ENCODE assay signal across 18 mouse cellular contexts in the genomic region with DNA sequence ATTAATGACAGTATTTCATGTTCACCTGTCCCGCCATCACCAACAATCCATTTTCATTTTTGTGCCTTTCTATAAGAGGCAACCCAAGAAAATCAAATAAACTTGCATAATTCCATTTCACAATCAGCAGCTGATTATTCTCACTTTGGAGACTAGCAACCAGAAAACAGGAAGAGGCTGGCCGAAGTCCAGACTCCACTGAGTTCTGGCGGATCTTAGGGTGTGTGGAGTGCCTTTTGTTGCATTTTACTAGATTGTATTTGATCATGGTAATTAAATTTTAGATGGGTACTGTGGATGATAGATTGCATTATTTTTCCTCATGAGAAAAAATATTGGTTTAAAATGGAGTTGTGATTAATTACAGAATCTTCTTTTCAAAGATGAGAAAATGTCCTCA.
DNase-seq lines count a peak whose midpoint lies in the region; ATAC-seq lines count a peak whose summit lies in the region.
"Had no signal": no experiment of that assay in that cellular context is flagged by ENCODE, and none has a peak within 500 bp of the region (broad histone marks: within the 10 kb centered on the region; RNA-seq: fewer than 3 reads in every experiment).

No protein-coding gene starts in this region.

- no peak overlapping the region for H3K4me2 ChIP-seq in hindbrain, embryonic 14.5 days (replicated peaks)
- H3K4me2 ChIP-seq in hindbrain, embryonic 11.5 days (replicated peaks; ENCODE audit: low read depth, low read length) = no peak overlapping the region
- H3K4me2 ChIP-seq: lung, embryonic 15.5 days; stomach, embryonic 15.5 days had no signal

- no peak overlapping the region for H3K4me3 ChIP-seq in hindbrain, embryonic 14.5 days (replicated peaks; ENCODE audit: low read length)
- no peak overlapping the region for H3K4me3 ChIP-seq in hindbrain, embryonic 11.5 days (ENCODE audit: low read depth, low read length)
- H3K4me3 ChIP-seq: embryonic facial prominence, embryonic 10.5 days; lung, embryonic 15.5 days; stomach, embryonic 15.5 days had no signal

- WGBS in hindbrain, embryonic 14.5 days = 67% methylated on average over 3 of the region's 3 CpGs
- WGBS in hindbrain, embryonic 11.5 days = 88% methylated on average over 3 of the region's 3 CpGs

- peak; percentile 46; the same call in 1 of the 2 replicates for ATAC-seq in hindbrain, embryonic 14.5 days (ENCODE audit: low FRiP score)
- ATAC-seq in hindbrain, embryonic 11.5 days (ENCODE audit: low FRiP score) = no peak
- ATAC-seq: intestine, embryonic 16.5 days had no signal

- no peak for DNase-seq in hindbrain, embryonic 14.5 days (ENCODE audit: low spot score)
- no peak for DNase-seq in hindbrain, embryonic 11.5 days (ENCODE audit: low spot score)
- peak; percentile 3 to 50 for DNase-seq in layer of hippocampus, adult 18-20 months (ENCODE audit: low spot score in 2 of 2)
- DNase-seq in layer of hippocampus, adult 9-10 months (ENCODE audit: low spot score) = no peak
- peak; percentile 42 to 53 for DNase-seq in right cerebral cortex, postnatal 10 days (ENCODE audit: low spot score in 2 of 2)
- no peak for DNase-seq in right cerebral cortex, postnatal 14 days
- DNase-seq in telencephalon, adult 2 months (ENCODE audit: low read depth, low spot score) = peak; percentile 16
- DNase-seq in gastrocnemius, postnatal 4 days (ENCODE audit: low spot score in 2 of 2) = no peak
- DNase-seq: adrenal gland, adult 2 months; cerebellum, adult 11 months; gastrocnemius, postnatal 36 days; kidney, postnatal 36 days; lung, postnatal 4 days had no signal

- H3K27ac ChIP-seq in hindbrain, embryonic 14.5 days = no peak overlapping the region
- H3K27ac ChIP-seq in hindbrain, embryonic 11.5 days (ENCODE audit: low read depth, low read length) = no peak overlapping the region
- H3K27ac ChIP-seq: embryonic facial prominence, embryonic 10.5 days; liver, embryonic 14.5 days; lung, embryonic 15.5 days; stomach, embryonic 15.5 days had no signal

- no peaks in the 10 kb centered on the region for H3K27me3 ChIP-seq in hindbrain, embryonic 14.5 days (ENCODE audit: control insufficient read depth, insufficient read depth, low read length)
- no peaks in the 10 kb centered on the region for H3K27me3 ChIP-seq in hindbrain, embryonic 11.5 days (ENCODE audit: control insufficient read depth, insufficient read depth, low read length)
- H3K27me3 ChIP-seq: lung, embryonic 15.5 days; stomach, embryonic 15.5 days had no signal

- no peaks in the 10 kb centered on the region for H3K9me3 ChIP-seq in hindbrain, embryonic 14.5 days (ENCODE audit: control insufficient read depth, low read length)
- no peaks in the 10 kb centered on the region for H3K9me3 ChIP-seq in hindbrain, embryonic 11.5 days (ENCODE audit: control insufficient read depth, low read length)
- H3K9me3 ChIP-seq: embryonic facial prominence, embryonic 10.5 days; lung, embryonic 15.5 days; stomach, embryonic 15.5 days had no signal

- 0 out of 2 replicates have a peak, but pooled peaks cover 3% of the 10 kb centered on the region for H3K4me1 ChIP-seq in hindbrain, embryonic 14.5 days (replicated peaks; ENCODE audit: control insufficient read depth, insufficient read depth, low read length)
- no peaks in the 10 kb centered on the region for H3K4me1 ChIP-seq in hindbrain, embryonic 11.5 days (replicated peaks; ENCODE audit: control insufficient read depth, insufficient read depth, low read length)
- H3K4me1 ChIP-seq: embryonic facial prominence, embryonic 10.5 days; lung, embryonic 15.5 days; stomach, embryonic 15.5 days had no signal

- no peaks in the 10 kb centered on the region for H3K36me3 ChIP-seq in hindbrain, embryonic 14.5 days (replicated peaks; ENCODE audit: control insufficient read depth, insufficient read depth)
- H3K36me3 ChIP-seq in hindbrain, embryonic 11.5 days (ENCODE audit: control insufficient read depth, insufficient read depth, low read length) = no peaks in the 10 kb centered on the region
- H3K36me3 ChIP-seq: embryonic facial prominence, embryonic 10.5 days; lung, embryonic 15.5 days; stomach, embryonic 15.5 days had no signal

- H3K9ac ChIP-seq in hindbrain, embryonic 14.5 days = no peak overlapping the region
- no peak overlapping the region for H3K9ac ChIP-seq in hindbrain, embryonic 11.5 days (ENCODE audit: low read depth, low read length)
- H3K9ac ChIP-seq: liver, embryonic 14.5 days; lung, embryonic 15.5 days; stomach, embryonic 15.5 days had no signal

Comparison
In these comparisons a context has a peak if more than half of its experiments do, and no peak if none do; other contexts are left out.
1. DNase-seq: peak in layer of hippocampus, adult 18-20 months (2 of 2), right cerebral cortex, postnatal 10 days (2 of 2) and telencephalon, adult 2 months (single experiment); none in hindbrain, embryonic 14.5 days (single experiment), hindbrain, embryonic 11.5 days (single experiment), layer of hippocampus, adult 9-10 months (single experiment), right cerebral cortex, postnatal 14 days (single experiment) and gastrocnemius, postnatal 4 days (0 of 2).